Mouse (Mus musculus): ENCODE measurements at regions not wholly inside any gene's neighbourhood (a gene's known extent, or its start where the extent isn't known, plus 50 kb on each side); places are given as distances from the start of the nearest gene placed in this dataset.
A peak's percentile ranks its signal among the peaks of the same experiment; 100 is the strongest.

DNA sequence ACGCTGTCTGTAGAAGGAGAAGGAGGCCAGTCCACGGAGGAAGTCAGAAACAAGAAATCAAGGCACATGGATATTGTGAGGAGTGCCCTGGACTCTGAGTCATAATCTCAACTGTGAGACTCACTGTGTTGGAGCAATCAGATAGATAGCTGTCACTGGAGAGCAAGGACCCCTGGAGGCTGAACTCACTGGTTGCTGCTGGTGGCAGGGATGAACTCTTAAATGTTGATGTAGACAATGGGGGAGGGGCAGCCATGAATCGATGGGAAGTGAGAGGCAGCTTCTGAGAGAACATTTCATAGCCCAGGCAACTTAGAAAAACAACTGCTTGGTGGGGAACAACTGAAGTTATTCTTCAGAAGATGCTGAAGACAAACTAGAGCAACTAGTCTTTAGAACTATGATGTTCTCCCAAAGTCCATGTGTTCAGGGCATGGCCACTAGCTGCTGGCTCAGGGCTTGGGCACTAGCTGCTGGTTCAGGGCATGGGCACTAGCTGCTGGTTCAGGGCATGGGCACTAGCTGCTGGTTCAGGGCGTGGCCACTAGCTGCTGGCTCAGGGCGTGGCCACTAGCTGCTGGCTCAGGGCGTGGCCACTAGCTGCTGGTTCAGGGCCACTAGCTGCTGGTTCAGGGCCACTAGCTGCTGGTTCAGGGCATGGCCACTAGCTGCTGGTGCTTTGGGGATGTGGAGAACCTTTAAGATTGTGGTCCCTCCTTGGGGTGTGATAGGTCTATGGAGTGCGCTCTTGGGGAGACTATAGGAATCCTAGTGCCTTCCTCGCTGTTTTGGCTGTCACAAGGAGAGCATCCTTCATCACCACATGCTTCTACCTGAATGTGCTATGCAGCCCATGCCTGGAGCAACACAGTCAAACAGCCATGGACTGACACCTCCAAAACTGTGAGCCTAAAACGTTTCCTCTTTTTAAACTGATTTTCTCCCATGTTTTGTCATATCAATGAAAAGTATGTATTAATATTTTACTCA is 905.7 kb upstream of the Car8 start:
- TF ChIP-seq EP300 (IDR thresholded peaks at IDR 0.05; ENCODE audit: low read depth), result no peak
- TF ChIP-seq CTCF (IDR thresholded peaks at IDR 0.05; ENCODE audit: low read depth), result no peak
- 74% methylated on average over 9 of the region's 9 CpGs for WGBS (ENCODE audit: insufficient replicate concordance)

DNA sequence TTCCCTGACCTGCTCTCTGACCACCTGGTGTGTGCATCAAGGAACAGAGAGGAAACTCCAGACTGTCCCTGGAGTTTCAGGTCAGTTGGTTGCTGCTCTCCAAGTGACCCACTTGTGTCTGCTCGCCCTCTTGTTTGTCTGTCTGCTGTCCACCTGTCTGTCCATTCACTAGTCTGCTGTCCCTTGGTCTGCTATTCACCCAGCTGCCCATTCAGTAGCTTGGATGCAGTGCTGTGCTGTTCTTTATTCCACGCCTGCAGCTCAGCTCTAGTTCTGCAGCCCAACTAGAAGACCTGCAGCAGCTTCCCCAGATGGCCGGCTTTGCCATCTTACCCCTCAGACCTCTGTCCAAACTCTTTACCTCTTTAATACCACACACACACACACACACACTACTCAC is 904.2 kb upstream of the Car8 start:
- Histone ChIP-seq H3K4me3 (ENCODE audit: low read depth, low read length) (no peak overlapping the region), H3K27ac (ENCODE audit: low read depth) (no peak overlapping the region), H3K4me1 (ENCODE audit: insufficient read depth) (no peaks in the 10 kb centered on the region), H3K9ac (replicated peaks) (no peak overlapping the region), H3K27me3 (ENCODE audit: insufficient read depth, low read length) (no peaks in the 10 kb centered on the region), H3K36me3 (replicated peaks; ENCODE audit: insufficient read depth, low read length) (no peaks in the 10 kb centered on the region), H3K9me3 (ENCODE audit: low read length) (no peaks in the 10 kb centered on the region), H3K4me2 (ENCODE audit: low read depth, low read length) (no peak overlapping the region)
- WGBS (ENCODE audit: insufficient replicate concordance), result 79% methylated on average over 3 of the region's 3 CpGs
- ATAC-seq, result no peak
- TF ChIP-seq EP300 (IDR thresholded peaks at IDR 0.05; ENCODE audit: low read depth) (no peak), CTCF (IDR thresholded peaks at IDR 0.05; ENCODE audit: low read depth) (no peak)
- no peak for DNase-seq

More for the DNA sequence above, 905.7 kb upstream of the Car8 start:
- Histone ChIP-seq H3K9ac (replicated peaks) (no peak overlapping the region), H3K9me3 (ENCODE audit: low read length) (no peaks in the 10 kb centered on the region; the same call in 1 of the 2 replicates), H3K4me3 (ENCODE audit: low read depth, low read length) (no peak overlapping the region), H3K27me3 (ENCODE audit: insufficient read depth, low read length) (no peaks in the 10 kb centered on the region), H3K27ac (ENCODE audit: low read depth) (no peak overlapping the region), H3K4me2 (ENCODE audit: low read depth, low read length) (no peak overlapping the region), H3K36me3 (replicated peaks; ENCODE audit: insufficient read depth, low read length) (no peaks in the 10 kb centered on the region), H3K4me1 (ENCODE audit: insufficient read depth) (no peaks in the 10 kb centered on the region)
- ATAC-seq, result no peak
- DNase-seq, result no peak

DNA sequence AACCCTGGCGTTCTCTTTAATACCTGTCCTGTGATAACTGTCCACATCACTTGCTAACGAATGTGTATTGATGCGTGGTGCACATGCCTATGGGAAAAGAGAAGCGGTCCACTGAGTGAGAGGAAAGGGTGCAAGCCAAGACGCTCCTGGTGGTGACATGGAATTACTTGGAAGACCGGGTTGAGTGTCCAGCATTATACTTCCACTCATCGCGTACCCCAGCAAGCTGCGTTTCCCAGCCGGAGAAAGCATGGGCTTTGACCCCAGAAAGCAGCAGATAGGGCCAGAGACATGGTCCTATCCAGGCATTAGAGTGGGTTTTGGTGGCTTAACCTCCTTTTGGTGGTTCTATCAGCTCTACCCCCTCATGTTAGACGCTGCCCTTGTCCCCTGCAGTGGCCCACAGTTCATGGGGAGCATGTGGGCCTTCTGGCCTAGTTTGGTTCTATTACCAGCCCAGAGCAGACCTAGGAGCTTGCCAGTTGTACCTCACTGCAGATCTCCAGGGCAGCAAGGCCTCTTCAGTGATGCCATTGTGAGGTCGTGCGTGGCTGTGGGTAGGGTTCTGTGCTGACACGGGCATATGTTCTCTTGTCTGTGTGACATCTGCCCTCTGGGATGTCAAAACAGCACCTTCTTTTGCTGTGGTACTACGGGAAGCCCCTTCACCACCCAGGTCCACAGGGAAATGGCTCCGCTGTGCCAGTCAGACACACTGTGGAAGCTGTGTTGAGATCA is 903.3 kb upstream of the Car8 start:
- no peaks in the 10 kb centered on the region for H3K9me3 ChIP-seq (ENCODE audit: low read length)
- H3K9ac ChIP-seq (replicated peaks), result no peak overlapping the region
- H3K4me3 ChIP-seq (ENCODE audit: low read depth, low read length), result no peak overlapping the region
- no peaks in the 10 kb centered on the region for H3K27me3 ChIP-seq (ENCODE audit: insufficient read depth, low read length)
- H3K36me3 ChIP-seq (replicated peaks; ENCODE audit: insufficient read depth, low read length), result no peaks in the 10 kb centered on the region
- WGBS (ENCODE audit: insufficient replicate concordance), result 86% methylated on average over 16 of the region's 16 CpGs
- no peak overlapping the region for H3K4me2 ChIP-seq (ENCODE audit: low read depth, low read length)
- H3K4me1 ChIP-seq (ENCODE audit: insufficient read depth), result no peaks in the 10 kb centered on the region
- ATAC-seq, result no peak
- H3K27ac ChIP-seq (ENCODE audit: low read depth), result no peak overlapping the region
- TF ChIP-seq EP300 (IDR thresholded peaks at IDR 0.05; ENCODE audit: low read depth), result no peak
- TF ChIP-seq CTCF (IDR thresholded peaks at IDR 0.05; ENCODE audit: low read depth), result no peak
- DNase-seq, result no peak

DNA sequence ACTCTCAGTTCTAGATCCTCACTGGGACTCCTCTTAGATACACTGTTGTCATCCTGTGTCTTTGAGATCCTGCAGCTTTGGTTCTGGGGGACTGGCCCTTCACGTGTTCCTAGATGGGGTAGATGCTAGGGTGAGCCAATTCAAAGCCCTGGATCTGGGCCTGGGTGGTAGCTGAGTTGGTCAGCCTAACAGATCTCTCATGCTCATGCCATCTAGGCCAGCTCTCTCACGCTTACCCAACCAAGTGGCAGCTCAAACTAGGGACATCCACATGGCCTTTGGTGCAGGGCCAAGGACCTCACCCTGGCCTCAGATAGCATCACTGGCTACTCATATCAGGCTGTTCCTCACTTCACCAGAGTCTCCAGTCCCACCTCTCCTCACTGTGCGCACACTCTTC is 901.9 kb upstream of the Car8 start:
- DNase-seq, result no peak
- TF ChIP-seq CTCF (IDR thresholded peaks at IDR 0.05; ENCODE audit: low read depth) (no peak), EP300 (IDR thresholded peaks at IDR 0.05; ENCODE audit: low read depth) (no peak)
- H3K9ac ChIP-seq (replicated peaks), result no peak overlapping the region
- 71% methylated on average over 3 of the region's 3 CpGs for WGBS (ENCODE audit: insufficient replicate concordance)
- H3K27ac ChIP-seq (ENCODE audit: low read depth), result no peak overlapping the region
- H3K36me3 ChIP-seq (replicated peaks; ENCODE audit: insufficient read depth, low read length), result no peaks in the 10 kb centered on the region
- no peak overlapping the region for H3K4me3 ChIP-seq (ENCODE audit: low read depth, low read length)
- no peak overlapping the region for H3K4me2 ChIP-seq (ENCODE audit: low read depth, low read length)
- no peaks in the 10 kb centered on the region for H3K27me3 ChIP-seq (ENCODE audit: insufficient read depth, low read length)
- no peak for ATAC-seq
- H3K4me1 ChIP-seq (ENCODE audit: insufficient read depth), result peaks cover 4% of the 10 kb centered on the region
- no peaks in the 10 kb centered on the region for H3K9me3 ChIP-seq (ENCODE audit: low read length)

DNA sequence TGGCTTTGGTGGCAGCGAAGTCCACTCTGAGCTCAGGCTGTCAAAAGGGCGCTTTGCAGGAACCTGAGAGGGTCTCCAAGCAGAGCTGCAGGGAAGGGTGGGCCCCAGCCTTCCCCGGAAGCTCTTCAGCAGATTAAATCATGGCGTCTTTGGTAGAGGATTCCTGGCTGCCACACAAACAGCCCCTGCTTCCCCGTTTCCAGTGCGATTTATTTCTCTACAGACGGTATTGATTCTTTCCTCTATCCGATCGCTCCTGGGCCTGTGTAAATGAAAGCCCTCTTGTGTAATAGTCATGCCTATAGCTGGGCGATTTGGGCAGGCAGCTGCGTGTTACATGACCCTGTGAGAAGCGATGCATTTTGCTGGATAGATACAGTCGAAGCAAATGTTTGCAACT is 897.8 kb upstream of the Car8 start:
- Histone ChIP-seq H3K27ac (ENCODE audit: low read depth) (peak overlapping the region; percentile 1; the same call in 1 of the 2 replicates), H3K9ac (replicated peaks) (no peak overlapping the region), H3K9me3 (ENCODE audit: low read length) (no peaks in the 10 kb centered on the region), H3K4me2 (ENCODE audit: low read depth, low read length) (peak overlapping the region; percentile 81), H3K27me3 (ENCODE audit: insufficient read depth, low read length) (no peaks in the 10 kb centered on the region), H3K4me3 (ENCODE audit: low read depth, low read length) (peak overlapping the region; percentile 32), H3K4me1 (ENCODE audit: insufficient read depth) (peaks cover 10% of the 10 kb centered on the region), H3K36me3 (replicated peaks; ENCODE audit: insufficient read depth, low read length) (no peaks in the 10 kb centered on the region)
- no peak for TF ChIP-seq EP300 (IDR thresholded peaks at IDR 0.05; ENCODE audit: low read depth)
- 49% methylated on average over 13 of the region's 13 CpGs for WGBS (ENCODE audit: insufficient replicate concordance)
- DNase-seq (no peak), ATAC-seq (peak; percentile 63)

DNA sequence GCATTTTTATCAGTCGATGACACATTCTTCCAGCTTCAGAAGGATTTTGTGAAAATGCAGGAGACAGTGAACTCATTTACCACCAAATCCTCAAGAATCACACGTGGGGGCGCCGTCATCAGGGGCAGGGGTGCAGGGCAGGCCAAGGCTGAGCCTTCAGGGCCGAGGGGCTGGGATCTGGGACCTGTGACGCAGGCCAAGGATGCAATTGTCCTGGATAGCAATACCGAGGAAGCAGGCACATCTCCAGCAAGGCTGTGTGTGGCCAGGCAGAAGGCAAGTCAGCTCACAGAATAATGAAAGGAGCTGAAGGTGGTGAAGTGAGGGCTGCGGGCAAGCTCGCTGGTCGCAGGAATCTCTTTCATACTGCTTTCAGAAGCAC is 897.3 kb upstream of the Car8 start:
- H3K27ac ChIP-seq (ENCODE audit: low read depth), result peak overlapping the region; percentile 1; the same call in 1 of the 2 replicates
- H3K27me3 ChIP-seq (ENCODE audit: insufficient read depth, low read length), result no peaks in the 10 kb centered on the region
- no peak for TF ChIP-seq CTCF (IDR thresholded peaks at IDR 0.05; ENCODE audit: low read depth)
- TF ChIP-seq EP300 (IDR thresholded peaks at IDR 0.05; ENCODE audit: low read depth), result no peak
- no peak for DNase-seq
- H3K4me3 ChIP-seq (ENCODE audit: low read depth, low read length), result peak overlapping the region; percentile 32
- H3K4me2 ChIP-seq (ENCODE audit: low read depth, low read length), result peak overlapping the region; percentile 81
- H3K4me1 ChIP-seq (ENCODE audit: insufficient read depth), result peaks cover 10% of the 10 kb centered on the region
- no peaks in the 10 kb centered on the region for H3K36me3 ChIP-seq (replicated peaks; ENCODE audit: insufficient read depth, low read length)
- peak; percentile 38; the same call in 1 of the 2 replicates for ATAC-seq
- H3K9ac ChIP-seq (replicated peaks), result peak overlapping the region; percentile 18; the same call in 1 of the 2 replicates
- 19% methylated on average over 10 of the region's 10 CpGs for WGBS (ENCODE audit: insufficient replicate concordance)
- H3K9me3 ChIP-seq (ENCODE audit: low read length), result no peaks in the 10 kb centered on the region
